Mouse (Mus musculus): ENCODE measurements around the gene Pum3. TPM values are rescaled to one million over a fixed set of nuclear protein-coding genes. Genes with fewer than 3 reads are reported as not detected.

Pum3 gene
- polyA plus RNA-seq (2014; fragmentation: Nextera tagmentation; extraction: Ambion mirVana), result 118 TPM in 2 replicates

GRCm38 (mm10) chr19:27429745-27430251 is at the start of gene Pum3:
Pum3 (minus strand) TSS chr19:27429825.
- Histone ChIP-seq H3K4me3 (ENCODE audit: low read depth, low read length) (peak within 1 kb of the TSS; percentile 88), H3K4me1 (replicated peaks; ENCODE audit: control insufficient read depth, insufficient read depth, low read length) (peaks cover 2% of the 10 kb centered on the region; the same call in 1 of the 2 replicates), H3K9me3 (ENCODE audit: control insufficient read depth, low read length) (no peaks in the 10 kb centered on the region), H3K9ac (ENCODE audit: low read depth, low read length) (peak within 1 kb of the TSS; percentile 86), H3K27ac (ENCODE audit: low read depth, low read length) (peak within 1 kb of the TSS; percentile 82; the same call in 1 of the 2 replicates), H3K27me3 (replicated peaks; ENCODE audit: control insufficient read depth, insufficient read depth, low read length) (no peaks in the 10 kb centered on the region), H3K36me3 (ENCODE audit: control insufficient read depth, insufficient read depth, low read length) (peaks cover 9% of the 10 kb centered on the region), H3K4me2 (peak within 1 kb of the TSS; percentile 84)
- ATAC-seq (replicated peaks; ENCODE audit: low FRiP score) (peak; percentile 96), DNase-seq (ENCODE audit: low spot score) (peak; percentile 85)
- under 1% methylated on average over 40 of the region's 40 CpGs for WGBS

- Histone ChIP-seq H3K4me1 (replicated peaks; ENCODE audit: control insufficient read depth, insufficient read depth, low read length) (no peaks in the 10 kb centered on the region), H3K27me3 (replicated peaks; ENCODE audit: control insufficient read depth, insufficient read depth, low read length) (no peaks in the 10 kb centered on the region), H3K4me3 (ENCODE audit: low read depth, low read length) (no peak overlapping the region), H3K9ac (ENCODE audit: low read depth, low read length) (no peak overlapping the region), H3K9me3 (ENCODE audit: control insufficient read depth, low read length) (no peaks in the 10 kb centered on the region), H3K36me3 (ENCODE audit: control insufficient read depth, insufficient read depth, low read length) (no peaks in the 10 kb centered on the region), H3K27ac (ENCODE audit: low read depth, low read length) (no peak overlapping the region), H3K4me2 (no peak overlapping the region)
- WGBS, result 67% methylated on average over 4 of the region's 4 CpGs
- no peak for DNase-seq (ENCODE audit: low spot score)
- ATAC-seq (replicated peaks; ENCODE audit: low FRiP score), result no peak
Measured at GRCm38 (mm10) chr19:27466691-27467090, 37.1 kb upstream of the Pum3 start.

- H3K9me3 ChIP-seq (ENCODE audit: control insufficient read depth, low read length), result no peaks in the 10 kb centered on the region
- DNase-seq (ENCODE audit: low spot score) (no peak), ATAC-seq (replicated peaks; ENCODE audit: low FRiP score) (no peak)
- 43% methylated on average over 4 of the region's 4 CpGs for WGBS
- H3K4me1 ChIP-seq (replicated peaks; ENCODE audit: control insufficient read depth, insufficient read depth, low read length), result no peaks in the 10 kb centered on the region
- H3K4me2 ChIP-seq, result no peak overlapping the region
- no peak overlapping the region for H3K4me3 ChIP-seq (ENCODE audit: low read depth, low read length)
- no peak overlapping the region for H3K9ac ChIP-seq (ENCODE audit: low read depth, low read length)
- H3K36me3 ChIP-seq (ENCODE audit: control insufficient read depth, insufficient read depth, low read length), result no peaks in the 10 kb centered on the region
- H3K27me3 ChIP-seq (replicated peaks; ENCODE audit: control insufficient read depth, insufficient read depth, low read length), result no peaks in the 10 kb centered on the region
- no peak overlapping the region for H3K27ac ChIP-seq (ENCODE audit: low read depth, low read length)
Measured at GRCm38 (mm10) chr19:27462656-27463055, 33.0 kb upstream of the Pum3 start.

GRCm38 (mm10) chr19:27450458-27450857 is 20.8 kb upstream of the Pum3 start:
- 37% methylated on average over 4 of the region's 4 CpGs for WGBS
- H3K9me3 ChIP-seq (ENCODE audit: control insufficient read depth, low read length), result no peaks in the 10 kb centered on the region
- H3K4me3 ChIP-seq (ENCODE audit: low read depth, low read length), result no peak overlapping the region
- no peak overlapping the region for H3K27ac ChIP-seq (ENCODE audit: low read depth, low read length)
- H3K4me2 ChIP-seq, result no peak overlapping the region
- DNase-seq (ENCODE audit: low spot score) (peak; percentile 57), ATAC-seq (replicated peaks; ENCODE audit: low FRiP score) (no peak)
- no peaks in the 10 kb centered on the region for H3K36me3 ChIP-seq (ENCODE audit: control insufficient read depth, insufficient read depth, low read length)
- H3K9ac ChIP-seq (ENCODE audit: low read depth, low read length), result no peak overlapping the region
- H3K4me1 ChIP-seq (replicated peaks; ENCODE audit: control insufficient read depth, insufficient read depth, low read length), result no peaks in the 10 kb centered on the region
- no peaks in the 10 kb centered on the region for H3K27me3 ChIP-seq (replicated peaks; ENCODE audit: control insufficient read depth, insufficient read depth, low read length)

GRCm38 (mm10) chr19:27447515-27447914 is 17.9 kb upstream of the Pum3 start:
- Histone ChIP-seq H3K9me3 (ENCODE audit: control insufficient read depth, low read length) (no peaks in the 10 kb centered on the region), H3K9ac (ENCODE audit: low read depth, low read length) (no peak overlapping the region), H3K4me3 (ENCODE audit: low read depth, low read length) (no peak overlapping the region), H3K27ac (ENCODE audit: low read depth, low read length) (no peak overlapping the region), H3K4me1 (replicated peaks; ENCODE audit: control insufficient read depth, insufficient read depth, low read length) (no peaks in the 10 kb centered on the region), H3K27me3 (replicated peaks; ENCODE audit: control insufficient read depth, insufficient read depth, low read length) (no peaks in the 10 kb centered on the region), H3K36me3 (ENCODE audit: control insufficient read depth, insufficient read depth, low read length) (no peaks in the 10 kb centered on the region), H3K4me2 (no peak overlapping the region)
- 34% methylated on average over 7 of the region's 7 CpGs for WGBS
- ATAC-seq (replicated peaks; ENCODE audit: low FRiP score), result no peak
- no peak for DNase-seq (ENCODE audit: low spot score)

- Histone ChIP-seq H3K27ac (ENCODE audit: low read depth, low read length) (no peak overlapping the region), H3K9me3 (ENCODE audit: control insufficient read depth, low read length) (no peaks in the 10 kb centered on the region), H3K4me2 (no peak overlapping the region), H3K9ac (ENCODE audit: low read depth, low read length) (no peak overlapping the region), H3K4me3 (ENCODE audit: low read depth, low read length) (no peak overlapping the region), H3K27me3 (replicated peaks; ENCODE audit: control insufficient read depth, insufficient read depth, low read length) (no peaks in the 10 kb centered on the region), H3K36me3 (ENCODE audit: control insufficient read depth, insufficient read depth, low read length) (no peaks in the 10 kb centered on the region), H3K4me1 (replicated peaks; ENCODE audit: control insufficient read depth, insufficient read depth, low read length) (no peaks in the 10 kb centered on the region)
- no peak for ATAC-seq (replicated peaks; ENCODE audit: low FRiP score)
- WGBS, result 67% methylated on average over 5 of the region's 5 CpGs
- no peak for DNase-seq (ENCODE audit: low spot score)
Measured at GRCm38 (mm10) chr19:27441106-27441505, 11.5 kb upstream of the Pum3 start.

- Histone ChIP-seq H3K36me3 (ENCODE audit: control insufficient read depth, insufficient read depth, low read length) (no peaks in the 10 kb centered on the region), H3K9ac (ENCODE audit: low read depth, low read length) (no peak overlapping the region), H3K4me3 (ENCODE audit: low read depth, low read length) (no peak overlapping the region), H3K4me1 (replicated peaks; ENCODE audit: control insufficient read depth, insufficient read depth, low read length) (no peaks in the 10 kb centered on the region), H3K4me2 (no peak overlapping the region), H3K9me3 (ENCODE audit: control insufficient read depth, low read length) (no peaks in the 10 kb centered on the region), H3K27ac (ENCODE audit: low read depth, low read length) (no peak overlapping the region), H3K27me3 (replicated peaks; ENCODE audit: control insufficient read depth, insufficient read depth, low read length) (no peaks in the 10 kb centered on the region)
- 77% methylated on average over 10 of the region's 10 CpGs for WGBS
- DNase-seq (ENCODE audit: low spot score) (no peak), ATAC-seq (replicated peaks; ENCODE audit: low FRiP score) (no peak)
Measured at GRCm38 (mm10) chr19:27437982-27438652, 8.5 kb upstream of the Pum3 start.

- peaks cover 2% of the 10 kb centered on the region; the same call in 1 of the 2 replicates for H3K4me1 ChIP-seq (replicated peaks; ENCODE audit: control insufficient read depth, insufficient read depth, low read length)
- H3K9me3 ChIP-seq (ENCODE audit: control insufficient read depth, low read length), result no peaks in the 10 kb centered on the region
- H3K4me3 ChIP-seq (ENCODE audit: low read depth, low read length), result peak overlapping the region; percentile 88
- peaks cover 4% of the 10 kb centered on the region for H3K36me3 ChIP-seq (ENCODE audit: control insufficient read depth, insufficient read depth, low read length)
- H3K4me2 ChIP-seq, result peak overlapping the region; percentile 84
- H3K27ac ChIP-seq (ENCODE audit: low read depth, low read length), result peak overlapping the region; percentile 82; the same call in 1 of the 2 replicates
- H3K27me3 ChIP-seq (replicated peaks; ENCODE audit: control insufficient read depth, insufficient read depth, low read length), result no peaks in the 10 kb centered on the region
- 3% methylated on average over 10 of the region's 10 CpGs for WGBS
- H3K9ac ChIP-seq (ENCODE audit: low read depth, low read length), result peak overlapping the region; percentile 86
- DNase-seq (ENCODE audit: low spot score) (peak; percentile 40), ATAC-seq (replicated peaks; ENCODE audit: low FRiP score) (no peak)
Measured at GRCm38 (mm10) chr19:27430406-27430805, 781 bp upstream of the Pum3 start.

GRCm38 (mm10) chr19:27429281-27429680 is 344 bp downstream of the Pum3 start:
- H3K4me2 ChIP-seq, result peak overlapping the region; percentile 67
- H3K27me3 ChIP-seq (replicated peaks; ENCODE audit: control insufficient read depth, insufficient read depth, low read length), result no peaks in the 10 kb centered on the region
- peak overlapping the region; percentile 70 for H3K9ac ChIP-seq (ENCODE audit: low read depth, low read length)
- peaks cover 2% of the 10 kb centered on the region; the same call in 1 of the 2 replicates for H3K4me1 ChIP-seq (replicated peaks; ENCODE audit: control insufficient read depth, insufficient read depth, low read length)
- no peak overlapping the region for H3K27ac ChIP-seq (ENCODE audit: low read depth, low read length)
- WGBS, result under 1% methylated on average over 16 of the region's 16 CpGs
- peak overlapping the region; percentile 88 for H3K4me3 ChIP-seq (ENCODE audit: low read depth, low read length)
- peaks cover 9% of the 10 kb centered on the region for H3K36me3 ChIP-seq (ENCODE audit: control insufficient read depth, insufficient read depth, low read length)
- DNase-seq (ENCODE audit: low spot score) (no peak), ATAC-seq (replicated peaks; ENCODE audit: low FRiP score) (no peak; the same call in 1 of the 2 replicates)
- no peaks in the 10 kb centered on the region for H3K9me3 ChIP-seq (ENCODE audit: control insufficient read depth, low read length)

All from liver, embryonic 11.5 days (tissue).